Mouse (Mus musculus) hindbrain, embryonic 10.5 days (tissue): ENCODE results near the gene Sumo1. TPM values are rescaled to one million over a fixed set of nuclear protein-coding genes. Genes with fewer than 3 reads are reported as not detected.
A peak's percentile ranks its signal among the peaks of the same experiment; 100 is the strongest.

Experiments used
- DNase-seq: peaks from one replicate; pipeline ENCODE4 v3.0.0-alpha.2; 2017; ENCODE audit warnings: low spot score
- H3K27ac ChIP-seq: fragments of 300-500 bp; sonication (generic); 2 replicates; pipeline ENCODE4 v1.5.1; 2016; ENCODE audit warnings: mild to moderate bottlenecking, moderate library complexity
- H3K27me3 ChIP-seq: fragments of 300-500 bp; sonication (generic); 2 replicates; pipeline ENCODE4 v1.6.1; 2016; ENCODE audit warnings: mild to moderate bottlenecking; ENCODE audit not compliant: poor library complexity, insufficient read depth, severe bottlenecking
- H3K36me3 ChIP-seq: fragments of 300-500 bp; sonication (generic); 2 replicates; pipeline ENCODE4 v1.6.1; 2016; ENCODE audit warnings: mild to moderate bottlenecking, moderate library complexity
- H3K4me1 ChIP-seq: fragments of 300-500 bp; sonication (generic); replicated peaks from 2 replicates; pipeline ENCODE4 v1.6.1; 2016; ENCODE audit warnings: mild to moderate bottlenecking
- H3K4me3 ChIP-seq: fragments of 300-500 bp; sonication (generic); 2 replicates; pipeline ENCODE4 v1.5.1; 2016; ENCODE audit warnings: mild to moderate bottlenecking, moderate library complexity
- H3K9me3 ChIP-seq: fragments of 300-500 bp; sonication (generic); 2 replicates; pipeline ENCODE4 v1.6.1; 2016; ENCODE audit warnings: mild to moderate bottlenecking, moderate library complexity
- WGBS: fragments of 180-500 bp; shearing (Covaris S2); methylation state at CpG from one replicate; pipeline ENCODE4 v1.1.7; 2016; 5-methylcytosine and 5-hydroxymethylcytosine counted together
- polyA plus RNA-seq: library from polyadenylated mRNA; unstranded; fragments of >200 nt; fragmentation: Nextera tagmentation; extraction: Ambion mirVana; gene quantifications from 2 replicates; pipeline ENCODE4 v1.2.1, GENCODE M21; 2016

Sumo1 gene
- polyA plus RNA-seq, 1 experiment from 2014 or later: 514 TPM

DNA sequence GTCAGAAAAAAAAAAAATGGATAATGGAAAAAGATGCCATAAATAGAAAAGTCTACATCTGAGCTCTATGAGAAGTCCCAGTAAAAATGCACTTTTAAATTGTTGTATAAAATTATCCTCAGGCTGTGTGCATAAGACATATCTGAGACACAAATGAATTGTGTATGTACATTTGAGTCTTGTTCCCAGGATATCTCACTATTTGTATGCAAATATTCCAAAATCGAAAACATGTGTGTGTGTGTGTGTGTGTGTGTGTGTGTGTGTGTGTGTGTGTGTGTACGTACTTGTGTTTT lies 67.3 kb downstream of the Sumo1 start:
- Histone ChIP-seq H3K27me3 (peaks cover 10% of the 10 kb centered on the region; the same call in 1 of the 2 replicates), H3K27ac (no peak overlapping the region), H3K4me1 (peaks cover 16% of the 10 kb centered on the region), H3K9me3 (no peaks in the 10 kb centered on the region), H3K4me3 (no peak overlapping the region), H3K36me3 (no peaks in the 10 kb centered on the region)
- 90% methylated on average over 2 of the region's 2 CpGs for WGBS
- DNase-seq: no peak

DNA sequence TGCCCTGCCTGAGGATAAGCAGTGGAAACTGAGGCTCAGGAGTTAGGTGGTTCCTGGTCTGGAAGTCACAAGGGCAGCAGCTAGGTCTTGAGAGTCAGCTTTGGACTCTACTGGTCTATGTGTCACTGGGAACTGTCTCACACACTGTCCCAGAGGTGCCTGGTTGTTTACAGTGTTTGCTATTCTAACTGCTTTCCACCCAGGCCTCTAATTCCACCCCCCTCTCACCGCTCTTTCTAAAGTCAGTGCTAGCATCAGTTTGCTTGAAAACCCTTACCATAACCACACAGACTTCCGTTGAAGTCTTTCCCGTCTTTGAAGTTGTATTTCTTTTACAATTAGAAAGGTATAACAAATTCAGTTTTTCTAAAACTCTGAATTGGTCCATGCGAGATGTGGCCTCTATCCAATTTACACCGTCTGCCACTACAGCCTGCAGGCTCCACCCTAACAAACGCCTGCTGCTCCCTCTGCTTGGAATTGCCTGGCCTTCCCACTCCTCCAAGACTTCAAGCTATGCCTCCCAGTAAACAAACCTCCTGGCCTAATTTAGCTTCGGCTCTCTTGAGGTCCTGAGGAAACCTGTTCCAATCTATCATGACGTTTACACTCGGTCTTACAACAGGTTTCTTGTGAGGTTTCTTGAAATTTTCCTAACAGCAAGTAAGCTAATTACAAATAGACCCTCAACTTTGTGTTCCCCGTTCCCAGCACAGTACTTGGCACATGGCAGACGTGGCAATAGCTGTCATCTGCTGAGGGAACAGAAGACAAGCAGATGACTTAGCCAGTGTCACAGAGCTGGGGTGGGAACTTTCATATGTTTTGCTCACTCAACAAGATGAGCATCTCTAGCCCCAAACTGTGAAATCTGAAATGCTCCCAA lies 67.9 kb downstream of the Sumo1 start:
- DNase-seq: no peak
- Histone ChIP-seq H3K27me3 (peaks cover 11% of the 10 kb centered on the region; the same call in 1 of the 2 replicates), H3K27ac (no peak overlapping the region), H3K9me3 (no peaks in the 10 kb centered on the region), H3K4me3 (no peak overlapping the region), H3K4me1 (peaks cover 16% of the 10 kb centered on the region), H3K36me3 (no peaks in the 10 kb centered on the region)
- 63% methylated on average over 11 of the region's 11 CpGs for WGBS

DNA sequence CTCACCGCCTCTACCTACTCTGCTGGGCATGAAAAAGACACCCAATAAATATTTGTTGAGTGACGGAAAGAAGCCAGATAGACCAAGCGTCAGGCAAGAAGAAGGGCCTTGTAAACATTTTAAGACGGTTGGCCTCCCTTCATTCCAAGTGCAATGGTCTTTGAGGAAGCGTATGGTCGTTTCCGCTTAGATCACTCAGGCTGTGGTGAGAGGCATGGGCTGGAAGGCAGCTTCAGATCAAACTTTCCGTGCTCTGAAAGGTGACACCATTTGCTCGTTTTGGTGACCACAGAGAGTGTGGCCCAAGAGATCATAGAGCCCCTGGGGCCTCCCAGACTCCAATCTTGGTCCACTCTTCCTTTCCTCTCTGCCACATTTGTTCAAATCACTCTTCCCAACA lies 75.0 kb downstream of the Sumo1 start:
- DNase-seq: no peak
- no peaks in the 10 kb centered on the region for H3K9me3 ChIP-seq
- H3K36me3 ChIP-seq: no peaks in the 10 kb centered on the region
- no peak overlapping the region for H3K4me3 ChIP-seq
- peaks cover 48% of the 10 kb centered on the region for H3K27me3 ChIP-seq
- no peak overlapping the region for H3K27ac ChIP-seq
- 74% methylated on average over 9 of the region's 9 CpGs for WGBS
- peaks cover 24% of the 10 kb centered on the region for H3K4me1 ChIP-seq

DNA sequence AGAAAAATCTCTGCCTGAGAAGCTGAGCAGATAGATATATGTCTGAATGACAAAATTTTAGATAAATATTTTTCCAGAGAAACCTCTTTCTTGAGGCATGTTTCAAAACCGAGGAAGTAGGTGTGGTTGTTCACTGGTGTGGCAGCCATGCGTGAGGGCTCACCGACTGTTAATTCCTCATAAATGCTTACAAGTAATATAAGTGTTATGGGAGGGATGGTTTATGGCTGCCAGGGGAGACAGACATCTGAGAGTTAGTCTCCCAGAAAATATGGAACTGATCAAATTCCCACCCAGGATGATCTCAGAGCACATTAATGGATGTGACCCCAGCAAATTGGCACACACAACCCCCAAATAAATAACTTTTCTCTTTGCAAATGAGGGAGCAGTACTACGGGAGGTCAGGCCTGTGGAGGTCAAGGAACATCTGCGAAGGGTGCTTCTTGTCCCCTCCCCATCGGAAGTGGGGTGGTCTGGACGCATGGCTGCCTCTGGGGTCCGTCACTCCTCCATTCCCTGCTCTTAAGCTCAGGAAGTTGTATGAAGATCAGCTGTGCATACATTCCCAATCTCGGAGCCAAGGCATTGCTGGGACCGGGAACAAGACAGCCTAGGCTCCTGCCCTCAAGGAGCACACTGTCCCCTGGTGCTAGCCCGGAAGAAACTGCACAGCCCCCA lies 75.9 kb downstream of the Sumo1 start:
- H3K9me3 ChIP-seq: no peaks in the 10 kb centered on the region
- DNase-seq: no peak
- H3K36me3 ChIP-seq: no peaks in the 10 kb centered on the region
- WGBS: 85% methylated on average over 11 of the region's 11 CpGs
- peaks cover 53% of the 10 kb centered on the region for H3K27me3 ChIP-seq
- no peak overlapping the region for H3K4me3 ChIP-seq
- H3K4me1 ChIP-seq: peaks cover 24% of the 10 kb centered on the region
- no peak overlapping the region for H3K27ac ChIP-seq

DNA sequence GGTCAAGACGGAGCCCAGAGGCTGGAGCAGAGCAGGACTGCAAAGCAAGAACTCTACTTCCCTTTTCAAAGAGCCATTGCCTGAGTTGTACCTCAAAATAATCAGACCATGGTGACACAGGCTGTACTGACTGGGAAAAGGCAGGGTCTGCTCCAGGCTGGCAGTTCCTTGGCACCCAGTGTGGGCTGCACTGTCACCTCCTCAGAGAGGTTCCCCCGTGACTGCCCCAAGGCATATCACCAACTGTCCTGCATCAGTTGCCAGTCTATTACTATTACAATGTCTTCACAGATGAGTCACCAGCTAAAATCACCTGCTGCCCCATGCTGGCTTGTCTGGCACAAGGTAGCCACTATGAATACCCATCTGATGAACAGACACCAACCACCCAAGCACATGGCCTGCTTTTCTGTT lies 77.0 kb downstream of the Sumo1 start:
- no peaks in the 10 kb centered on the region for H3K36me3 ChIP-seq
- no peak overlapping the region for H3K27ac ChIP-seq
- H3K9me3 ChIP-seq: no peaks in the 10 kb centered on the region
- H3K4me3 ChIP-seq: no peak overlapping the region
- H3K27me3 ChIP-seq: peaks cover 53% of the 10 kb centered on the region
- peaks cover 24% of the 10 kb centered on the region for H3K4me1 ChIP-seq
- WGBS: 81% methylated on average over 2 of the region's 2 CpGs
- no peak for DNase-seq

DNA sequence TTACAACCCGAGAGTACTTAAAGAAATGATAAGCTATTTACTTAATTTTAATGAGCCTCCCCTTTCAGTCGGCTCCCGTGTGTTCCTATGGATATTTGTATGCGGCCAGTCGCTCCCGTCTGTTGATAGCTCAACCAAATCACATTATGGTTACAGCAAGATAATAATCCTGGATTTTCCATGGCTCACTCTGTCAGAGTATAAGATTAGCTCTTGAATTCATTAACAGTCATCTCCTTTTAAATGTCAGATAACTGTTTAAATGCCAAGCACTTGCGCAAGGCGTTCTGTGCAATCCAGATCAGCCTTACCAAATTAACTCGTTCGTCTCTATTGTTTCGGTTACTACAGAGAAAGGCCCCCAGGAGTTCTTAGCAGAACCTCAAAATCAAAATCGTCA lies 77.8 kb downstream of the Sumo1 start:
- no peak for DNase-seq
- peaks cover 24% of the 10 kb centered on the region for H3K4me1 ChIP-seq
- H3K36me3 ChIP-seq: no peaks in the 10 kb centered on the region
- 28% methylated on average over 12 of the region's 12 CpGs for WGBS
- H3K27me3 ChIP-seq: peaks cover 53% of the 10 kb centered on the region
- H3K4me3 ChIP-seq: peak overlapping the region; percentile 29
- H3K9me3 ChIP-seq: no peaks in the 10 kb centered on the region
- H3K27ac ChIP-seq: no peak overlapping the region

DNA sequence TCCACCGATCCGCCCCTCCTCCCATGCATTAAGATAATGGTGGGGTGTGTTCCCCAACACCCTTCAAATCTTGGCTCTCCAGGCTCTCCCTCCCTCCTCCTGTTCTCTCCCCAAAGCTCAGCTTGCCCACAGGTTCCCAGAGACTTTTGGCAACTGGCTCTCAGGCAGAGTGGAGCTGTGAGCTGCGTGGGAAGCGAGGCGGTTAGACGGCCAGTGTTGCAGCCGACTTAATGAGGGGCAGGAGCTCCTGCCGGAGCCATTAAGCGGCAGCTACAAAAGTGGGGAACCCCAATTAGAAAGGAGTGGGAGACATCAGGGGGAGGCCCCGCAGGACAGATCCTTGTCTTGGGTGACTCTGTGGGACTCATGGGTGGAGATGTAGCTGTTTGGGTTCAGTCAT lies 78.3 kb downstream of the Sumo1 start:
- Histone ChIP-seq H3K27ac (0 out of 2 replicates have a peak overlapping the region, but pooled peaks have one; percentile 60), H3K36me3 (no peaks in the 10 kb centered on the region), H3K4me3 (peak overlapping the region; percentile 29), H3K27me3 (peaks cover 48% of the 10 kb centered on the region), H3K9me3 (no peaks in the 10 kb centered on the region), H3K4me1 (peaks cover 24% of the 10 kb centered on the region)
- 7% methylated on average over 10 of the region's 10 CpGs for whole genome bisulfite sequencing
- DNase-seq: no peak

DNA sequence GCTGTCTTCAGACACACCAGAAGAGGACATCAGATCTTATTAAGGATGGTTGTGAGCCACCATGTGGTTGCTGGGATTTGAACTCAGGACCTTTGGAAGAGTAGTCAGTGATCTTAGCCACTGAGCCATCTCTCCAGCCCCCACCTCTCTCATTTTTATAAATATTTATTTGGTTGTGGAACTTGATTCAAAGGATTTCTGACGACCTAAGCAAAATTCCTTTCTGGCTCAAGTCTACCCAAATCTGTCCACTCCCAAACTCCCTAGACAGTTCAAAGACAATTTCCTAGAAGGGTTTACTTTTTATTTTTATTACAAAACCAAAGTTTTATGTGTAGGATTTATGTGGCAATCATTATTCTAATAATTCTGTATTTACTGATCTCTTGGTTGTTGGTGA lies 81.4 kb downstream of the Sumo1 start:
- H3K27me3 ChIP-seq: peaks cover 46% of the 10 kb centered on the region
- 79% methylated on average over 1 of the region's 1 CpGs for WGBS
- peaks cover 34% of the 10 kb centered on the region for H3K4me1 ChIP-seq
- H3K27ac ChIP-seq: no peak overlapping the region
- H3K9me3 ChIP-seq: no peaks in the 10 kb centered on the region
- DNase-seq: no peak
- no peak overlapping the region for H3K4me3 ChIP-seq
- H3K36me3 ChIP-seq: no peaks in the 10 kb centered on the region

DNA sequence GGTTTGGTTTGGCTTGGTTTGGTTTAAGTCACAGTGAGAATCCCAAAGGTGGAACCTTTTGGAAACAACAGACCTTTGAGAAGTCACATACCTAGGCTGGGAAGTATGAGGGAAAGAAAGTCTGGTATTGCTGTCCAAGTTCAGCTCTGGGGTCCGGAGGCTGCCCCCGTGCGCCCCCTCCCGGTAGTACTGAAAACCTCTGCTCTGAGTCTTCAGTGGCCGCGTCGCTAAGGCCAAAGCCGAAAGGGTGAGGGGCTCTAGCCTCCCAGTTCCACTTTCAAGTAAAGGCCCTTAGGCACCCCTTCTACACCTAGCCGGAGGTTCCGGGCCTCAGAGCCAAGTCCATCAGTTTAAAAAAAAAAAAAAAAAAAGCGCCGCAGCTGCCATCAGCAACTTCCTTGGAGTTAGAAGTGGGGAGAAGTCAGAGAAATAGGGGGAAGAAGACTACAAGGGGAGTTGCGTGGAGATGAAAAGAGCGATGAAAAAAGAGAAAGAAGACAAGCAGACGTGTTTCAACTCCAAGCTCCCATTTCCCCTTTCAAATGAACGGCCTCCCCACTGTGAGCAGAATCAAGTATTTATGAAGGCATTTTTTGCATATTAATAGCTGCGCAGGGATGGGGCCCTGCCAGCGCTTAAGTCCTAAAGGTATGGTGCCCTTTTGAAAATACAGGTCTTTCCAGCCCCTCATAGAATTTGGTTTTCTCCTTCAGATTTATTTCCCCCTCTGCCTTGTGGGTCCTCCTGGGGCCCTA lies 85.8 kb downstream of the Sumo1 start:
- Histone ChIP-seq H3K36me3 (no peaks in the 10 kb centered on the region), H3K9me3 (no peaks in the 10 kb centered on the region), H3K4me1 (peaks cover 26% of the 10 kb centered on the region), H3K4me3 (peak overlapping the region; percentile 21; the same call in 1 of the 2 replicates), H3K27ac (no peak overlapping the region), H3K27me3 (peaks cover 7% of the 10 kb centered on the region)
- DNase-seq: peak; percentile 81
- 8% methylated on average over 18 of the region's 18 CpGs for whole genome bisulfite sequencing

DNA sequence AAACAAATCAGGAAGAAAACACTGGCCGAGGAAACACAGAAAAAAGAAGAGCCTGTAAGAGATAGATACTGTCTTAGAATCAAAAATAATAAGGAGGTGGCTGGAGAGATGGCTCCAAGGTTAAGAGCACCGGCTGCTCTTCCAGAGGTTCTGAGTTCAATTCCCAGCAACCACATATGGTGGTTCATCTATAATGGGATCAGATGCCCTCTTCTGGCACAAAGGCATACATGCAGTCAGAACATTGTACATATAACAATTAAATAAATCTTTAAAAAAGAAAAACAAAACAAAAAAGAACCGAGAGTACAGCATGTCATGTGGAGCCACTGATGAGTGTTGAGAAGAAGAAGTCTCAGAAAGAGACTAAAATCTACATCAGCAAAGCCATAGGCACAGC lies 89.8 kb downstream of the Sumo1 start:
- H3K4me3 ChIP-seq: no peak overlapping the region
- peaks cover 3% of the 10 kb centered on the region for H3K27me3 ChIP-seq
- no peaks in the 10 kb centered on the region for H3K36me3 ChIP-seq
- H3K27ac ChIP-seq: no peak overlapping the region
- no peak for DNase-seq
- WGBS: 82% methylated on average over 3 of the region's 3 CpGs
- peaks cover 33% of the 10 kb centered on the region for H3K4me1 ChIP-seq
- H3K9me3 ChIP-seq: no peaks in the 10 kb centered on the region

DNA sequence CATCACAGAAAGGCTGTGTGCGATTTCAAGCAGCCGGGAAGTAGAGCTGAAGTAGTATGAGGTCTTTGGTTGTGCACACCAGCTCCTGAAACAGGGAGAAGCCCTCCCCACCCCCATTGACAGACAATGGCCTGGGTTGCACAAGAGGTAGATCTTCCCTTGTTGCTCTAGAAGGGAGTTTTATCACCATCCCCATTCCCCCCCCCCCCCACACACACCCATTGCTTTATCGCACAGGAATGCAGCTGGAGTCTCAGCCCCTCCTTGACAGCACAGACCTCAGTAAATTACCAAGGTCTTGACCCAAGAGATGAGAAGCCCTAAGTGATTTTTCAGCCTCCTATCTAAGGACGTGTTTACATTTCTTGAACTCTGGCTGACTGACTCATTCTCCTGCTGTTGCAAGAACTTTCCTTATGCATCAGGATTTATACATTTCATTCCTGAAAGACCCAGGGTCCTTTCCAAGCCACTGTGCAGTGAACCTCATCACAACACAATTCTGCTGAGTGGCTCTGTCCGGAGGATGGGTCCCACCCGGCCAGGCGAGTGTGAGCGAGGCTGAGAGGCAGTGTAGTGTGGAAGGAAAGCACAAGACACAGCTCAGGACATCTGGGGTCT lies 90.4 kb downstream of the Sumo1 start:
- Histone ChIP-seq H3K4me3 (no peak overlapping the region), H3K4me1 (peaks cover 32% of the 10 kb centered on the region), H3K36me3 (no peaks in the 10 kb centered on the region), H3K27ac (0 out of 2 replicates have a peak overlapping the region, but pooled peaks have one; percentile 10), H3K9me3 (no peaks in the 10 kb centered on the region), H3K27me3 (no peaks in the 10 kb centered on the region; the same call in 1 of the 2 replicates)
- 56% methylated on average over 8 of the region's 8 CpGs for WGBS
- DNase-seq: no peak

DNA sequence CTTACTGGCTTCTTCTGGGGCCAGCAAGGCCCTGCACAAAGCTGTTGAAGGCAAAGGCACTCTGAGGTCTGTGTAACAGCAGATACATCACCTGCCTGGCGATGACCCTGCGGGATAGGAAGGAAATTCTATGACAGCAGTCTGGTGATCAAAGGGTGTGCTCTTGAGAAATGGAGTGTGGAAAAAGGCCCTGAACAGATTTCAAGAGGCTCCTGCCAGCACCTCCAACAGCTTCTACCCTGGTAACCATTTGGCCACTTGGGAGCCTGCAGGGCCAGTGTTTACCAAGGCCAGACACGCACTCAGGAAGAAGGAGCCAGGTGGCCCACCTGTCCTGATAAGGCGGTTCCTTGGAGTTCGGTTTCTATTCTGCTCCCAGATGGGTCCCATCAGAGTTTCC lies 91.3 kb downstream of the Sumo1 start:
- peaks cover 33% of the 10 kb centered on the region for H3K4me1 ChIP-seq
- H3K36me3 ChIP-seq: no peaks in the 10 kb centered on the region
- H3K27me3 ChIP-seq: no peaks in the 10 kb centered on the region; the same call in 1 of the 2 replicates
- WGBS: 74% methylated on average over 5 of the region's 5 CpGs
- no peak overlapping the region for H3K4me3 ChIP-seq
- H3K9me3 ChIP-seq: no peaks in the 10 kb centered on the region
- DNase-seq: no peak
- H3K27ac ChIP-seq: no peak overlapping the region
